Mouse (Mus musculus) layer of hippocampus, adult 9-11 months (tissue): ENCODE data around the gene Pgpep1l.

Experiments
- DNase-seq: peaks from one replicate; pipeline ENCODE4 v3.0.0; 2022

The Pgpep1l gene

GRCm38 (mm10) chr7:68258326-68259150 lies 5.5 kb downstream of the Pgpep1l start:
- no peak for DNase-seq

GRCm38 (mm10) chr7:68257767-68258166 lies 6.3 kb downstream of the Pgpep1l start:
- no peak for DNase-seq

GRCm38 (mm10) chr7:68250902-68251301 lies 13.1 kb downstream of the Pgpep1l start:
- no peak for DNase-seq

GRCm38 (mm10) chr7:68250411-68250810 lies 13.6 kb downstream of the Pgpep1l start:
- no peak for DNase-seq

- no peak for DNase-seq
Measured at GRCm38 (mm10) chr7:68246249-68246648, 17.8 kb downstream of the Pgpep1l start.

DNA sequence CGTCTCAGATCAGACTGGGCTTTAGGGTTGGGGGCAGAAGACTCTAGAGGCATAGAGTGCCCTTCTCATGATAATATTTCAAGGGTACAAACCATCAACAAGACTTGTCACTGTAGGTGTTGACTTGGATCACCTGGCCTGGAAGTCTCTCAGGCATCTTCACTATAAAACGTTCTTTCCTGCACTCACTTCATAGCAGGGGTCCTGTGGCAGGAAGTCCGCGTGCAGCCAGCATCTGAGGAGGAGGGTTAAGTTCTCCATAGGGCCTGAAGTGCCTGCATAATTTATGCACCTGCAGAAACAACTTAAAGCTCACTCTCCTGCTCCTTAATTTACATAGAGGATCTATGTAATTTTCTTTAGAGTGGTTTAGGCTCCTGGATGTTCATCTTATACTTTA lies 18.4 kb downstream of the Pgpep1l start:
- DNase-seq, result no peak

DNA sequence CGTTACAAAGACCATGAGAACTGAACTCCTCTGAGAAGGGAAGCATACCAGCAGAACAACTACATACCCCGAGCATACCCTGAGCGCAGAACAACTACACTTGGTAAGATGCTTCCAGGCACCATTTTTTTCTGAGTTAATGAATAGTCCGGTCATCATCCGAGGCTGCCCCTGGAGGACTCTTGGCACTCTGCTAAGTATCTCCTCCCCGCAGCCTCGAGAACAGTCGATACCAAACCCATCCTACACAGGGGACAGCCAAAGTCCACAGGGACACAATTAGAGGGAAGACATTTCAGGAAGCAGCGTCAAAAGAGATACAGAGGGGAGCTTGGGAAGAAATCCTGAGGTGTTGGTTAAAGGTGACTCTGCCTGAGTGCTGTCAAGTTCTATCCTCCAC lies 22.8 kb downstream of the Pgpep1l start:
- DNase-seq, result no peak

GRCm38 (mm10) chr7:68239220-68239827 lies 24.7 kb downstream of the Pgpep1l start:
- no peak for DNase-seq

DNA sequence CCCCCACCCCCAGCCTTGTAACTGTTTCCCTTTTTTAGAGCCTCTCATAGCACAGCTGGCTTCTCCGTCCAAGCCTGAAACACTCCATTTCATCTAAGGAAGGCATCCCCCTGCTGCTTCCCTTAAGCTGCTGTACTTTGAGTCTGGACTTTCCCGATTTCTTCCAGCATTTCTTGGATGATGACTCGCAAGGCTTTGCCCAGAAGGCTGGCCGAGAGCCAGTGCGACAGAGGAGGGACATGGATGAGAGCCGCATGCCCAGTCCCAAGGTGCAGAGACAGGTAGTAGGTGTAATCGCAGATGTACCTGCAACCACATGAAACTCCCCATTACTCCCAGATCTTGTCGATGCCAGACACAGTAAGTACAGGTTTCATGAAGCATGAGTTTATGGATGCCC lies 27.2 kb downstream of the Pgpep1l start:
- DNase-seq, result no peak

DNA sequence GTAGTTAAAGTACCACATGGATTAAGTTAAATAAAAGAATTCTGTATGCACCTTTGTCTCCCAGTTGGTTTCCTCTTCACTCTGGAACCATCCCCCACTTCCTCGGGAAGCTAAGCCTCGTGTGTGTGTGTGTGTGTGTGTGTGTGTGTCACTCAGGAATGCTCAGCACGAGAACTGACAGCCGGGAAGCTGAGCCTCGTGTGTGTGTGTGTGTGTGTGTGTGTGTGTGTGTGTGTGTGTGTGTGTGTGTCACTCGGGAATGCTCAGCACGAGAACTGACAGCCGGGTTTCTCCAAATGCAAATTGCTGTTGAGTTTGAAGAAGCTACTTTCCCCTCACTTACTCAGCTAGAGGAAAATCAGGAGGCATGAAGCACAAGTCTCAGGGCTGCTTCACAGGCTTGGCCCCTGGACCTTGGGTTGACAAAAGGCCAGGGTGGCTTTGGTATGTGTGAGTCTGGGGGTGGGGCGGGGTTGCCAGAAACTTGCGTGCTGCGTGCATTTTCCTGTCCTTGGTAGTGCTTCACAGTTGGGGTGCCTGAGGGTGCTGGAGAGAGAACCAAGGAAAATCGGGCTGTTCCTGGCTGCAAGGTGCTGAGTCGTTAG lies 30.3 kb downstream of the Pgpep1l start:
- DNase-seq, result no peak

DNA sequence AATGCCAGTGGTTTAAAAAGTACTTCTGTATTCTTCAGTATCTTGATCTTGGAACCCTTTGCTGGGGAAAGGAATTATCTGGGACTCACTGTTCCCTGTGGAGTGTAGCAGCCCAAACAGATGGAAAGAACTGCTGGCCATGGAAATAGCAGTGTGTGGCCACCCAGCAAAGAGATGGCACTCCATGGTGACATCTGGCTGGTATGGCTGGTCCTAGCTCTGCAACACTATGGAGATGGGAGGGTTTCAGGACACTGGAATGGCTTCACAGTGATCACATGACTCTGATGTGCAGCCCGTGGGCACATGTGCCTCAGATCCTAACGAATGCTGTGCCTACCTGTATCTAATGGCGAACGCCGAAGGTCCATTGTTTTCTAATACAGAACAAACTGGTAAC lies 31.5 kb downstream of the Pgpep1l start:
- no peak for DNase-seq

- DNase-seq, result no peak
Measured at GRCm38 (mm10) chr7:68230831-68231230, 33.2 kb downstream of the Pgpep1l start.

- DNase-seq, result no peak
Measured at GRCm38 (mm10) chr7:68228491-68228890, 35.5 kb downstream of the Pgpep1l start.

DNA sequence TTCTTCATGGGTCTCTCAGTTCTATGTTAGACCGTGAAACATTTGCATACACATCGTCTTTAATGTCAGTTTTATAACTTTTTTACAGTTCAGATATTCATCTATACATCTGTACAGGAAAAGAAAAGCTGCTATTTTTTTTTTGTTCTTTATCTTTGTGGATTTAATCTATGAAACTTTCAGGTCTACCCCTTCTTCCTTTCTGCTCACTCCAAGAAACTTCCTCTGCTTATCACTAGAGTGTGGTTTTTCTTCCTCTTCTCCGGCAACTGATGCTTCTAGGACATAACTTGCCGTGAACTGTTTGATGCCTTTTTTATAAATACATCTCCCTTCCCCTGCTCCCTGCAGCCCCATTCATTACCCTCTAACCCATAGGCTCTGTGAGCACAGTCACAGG lies 36.4 kb downstream of the Pgpep1l start:
- DNase-seq, result no peak

- no peak for DNase-seq
Measured at GRCm38 (mm10) chr7:68227021-68227420, 37.0 kb downstream of the Pgpep1l start.

DNA sequence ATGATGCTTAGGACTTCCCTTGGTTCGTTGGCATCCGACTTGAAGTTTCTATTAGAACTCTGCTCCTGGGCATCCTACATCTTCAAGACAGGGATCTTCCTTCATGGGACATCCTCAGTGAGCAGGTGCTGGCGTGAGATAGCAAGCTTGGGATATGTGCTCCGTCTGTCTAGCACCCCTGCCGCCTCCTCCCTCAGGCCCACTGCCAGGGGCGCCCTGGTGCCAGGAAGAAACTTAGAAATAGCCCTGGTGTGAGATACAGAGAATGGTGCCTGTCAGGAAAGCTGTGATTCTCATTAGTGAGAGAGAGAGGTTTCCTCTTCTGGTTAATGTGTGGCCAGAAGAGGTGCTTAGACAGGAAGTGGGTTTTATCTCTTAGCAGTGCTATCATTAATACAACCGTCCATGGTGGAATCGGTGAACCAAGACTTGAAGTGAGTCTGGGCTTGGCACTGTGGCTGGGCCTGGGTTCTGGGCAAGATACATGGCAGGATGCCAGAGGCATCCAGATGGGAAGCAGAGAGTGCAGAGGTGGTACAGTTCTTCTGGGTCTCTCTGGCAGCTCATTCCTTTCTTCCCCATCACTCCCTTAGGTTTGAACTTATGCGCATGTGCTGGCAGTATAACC lies 38.5 kb downstream of the Pgpep1l start:
- DNase-seq, result no peak

DNA sequence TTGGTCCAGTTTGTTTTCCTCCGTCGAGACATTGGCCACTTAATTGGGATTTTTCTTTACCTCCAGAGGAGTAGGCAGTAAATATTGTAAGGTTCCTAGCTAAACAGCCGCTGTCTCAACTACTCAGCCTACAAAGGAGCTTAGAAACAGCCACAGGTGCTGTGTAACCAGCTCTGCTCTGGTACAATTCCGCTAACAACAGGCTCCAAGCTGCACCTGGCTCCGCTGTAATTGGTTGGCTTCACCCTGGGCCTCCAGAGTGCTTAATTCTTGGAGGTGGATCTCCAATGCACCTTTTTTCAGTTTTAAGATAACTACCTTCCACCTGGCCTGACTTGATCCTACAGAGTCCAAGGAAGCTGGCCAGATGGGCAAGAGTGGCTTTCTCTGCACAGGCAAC lies 40.0 kb downstream of the Pgpep1l start:
- DNase-seq, result no peak

GRCm38 (mm10) chr7:68223356-68223808 lies 40.7 kb downstream of the Pgpep1l start:
- no peak for DNase-seq

DNA sequence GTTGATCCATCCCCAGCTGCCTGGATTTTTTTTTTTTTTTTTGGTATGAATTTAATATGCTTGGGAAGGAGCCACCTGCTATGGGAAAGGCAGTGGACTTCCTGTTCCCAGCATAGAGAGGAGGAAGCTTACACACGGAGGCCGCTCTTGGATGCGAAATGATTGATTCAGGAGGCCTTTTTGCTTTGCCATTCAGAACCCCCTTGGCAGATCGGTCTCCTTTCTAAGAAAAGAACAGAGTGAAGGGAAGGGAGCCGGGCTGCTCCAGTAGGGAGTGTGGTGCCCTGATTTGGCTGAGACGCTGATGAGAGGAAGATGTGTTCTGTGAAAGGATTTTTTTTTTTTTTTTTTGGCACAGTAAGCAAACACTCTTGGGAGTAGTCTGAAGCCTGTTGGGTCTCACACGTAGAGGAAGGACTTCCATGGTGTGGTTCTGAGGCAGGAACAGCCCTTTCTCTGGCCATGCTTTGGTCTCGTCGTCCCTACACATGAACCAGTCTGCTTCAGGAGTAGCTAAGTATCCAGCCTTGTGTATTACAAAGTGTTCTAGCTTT lies 42.3 kb downstream of the Pgpep1l start:
- DNase-seq, result peak; percentile 52

DNA sequence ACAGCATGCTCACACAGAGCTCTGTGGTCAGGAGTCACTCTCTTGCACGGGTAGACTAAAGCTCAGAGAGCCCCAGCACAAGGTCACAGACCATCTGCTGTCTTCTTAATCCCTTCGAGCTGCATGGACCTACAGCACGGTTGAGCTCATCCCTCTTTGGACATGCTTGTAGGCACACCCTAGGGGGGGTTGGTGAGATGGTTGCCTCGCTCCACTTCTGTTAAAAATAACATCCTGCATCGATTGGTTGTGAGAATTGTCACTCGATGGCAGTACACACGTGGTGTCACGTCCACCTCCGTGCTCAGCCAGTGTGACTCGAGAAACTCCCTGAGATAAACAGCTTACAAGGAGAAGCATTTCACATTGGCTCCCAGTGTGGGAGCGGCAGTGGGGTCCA lies 45.2 kb downstream of the Pgpep1l start:
- DNase-seq, result no peak

DNA sequence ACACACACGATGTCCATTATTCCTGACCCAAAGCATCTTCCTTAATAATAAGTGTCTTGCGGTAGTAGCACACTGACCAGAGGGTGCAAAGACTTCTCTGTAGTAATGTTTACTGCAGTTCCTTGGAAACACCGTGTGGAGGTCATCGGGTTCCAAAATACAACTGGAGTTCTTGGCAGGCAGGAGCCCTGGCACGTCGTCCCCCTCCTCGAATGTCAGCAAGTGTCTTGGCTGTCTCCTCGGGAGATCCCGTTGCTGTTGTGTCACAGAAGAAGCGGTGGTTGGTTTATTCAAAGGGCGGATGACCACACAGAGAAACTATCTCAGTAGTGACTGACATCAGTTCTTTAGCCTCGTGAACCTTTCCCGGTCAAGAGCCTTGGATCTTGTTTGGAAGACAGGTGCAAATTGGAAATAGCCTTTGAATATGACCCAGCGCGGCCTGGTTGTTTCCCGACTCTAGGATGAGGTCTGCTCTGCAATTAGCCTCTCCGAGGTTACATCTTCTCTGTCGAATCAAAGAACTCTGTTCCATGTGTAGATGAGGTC lies 48.4 kb downstream of the Pgpep1l start:
- no peak for DNase-seq

GRCm38 (mm10) chr7:68213842-68214241 lies 50.2 kb downstream of the Pgpep1l start:
- no peak for DNase-seq

- DNase-seq, result no peak
Measured at GRCm38 (mm10) chr7:68211883-68212282, 52.1 kb downstream of the Pgpep1l start.
